Mouse (Mus musculus) gastrocnemius, adult 18-20 months (tissue): ENCODE measurements around the gene Adgrl2. TPM values are rescaled to one million over a fixed set of nuclear protein-coding genes. Genes with fewer than 3 reads are reported as not detected.

ENCODE experiments used
- DNase-seq: peaks from one replicate; pipeline ENCODE4 v3.0.0; 2021; ENCODE audit warnings: low spot score
- total RNA-seq, 2 experiments: library from RNA; stranded (reverse); gene quantifications; 2 replicates each; pipeline ENCODE4 v1.2.3; 2021

The Adgrl2 gene
- total RNA-seq, 2 experiments from 2014 or later = 7.9 to 10.2 TPM

- no peak for DNase-seq
Measured at GRCm38 (mm10) chr3:148885980-148886668, 104.2 kb downstream of the Adgrl2 start.

GRCm38 (mm10) chr3:148885184-148885583 is 105.2 kb downstream of the Adgrl2 start:
- DNase-seq = no peak

GRCm38 (mm10) chr3:148881431-148881830 is 108.9 kb downstream of the Adgrl2 start:
- DNase-seq = no peak

GRCm38 (mm10) chr3:148872563-148872962 is 117.8 kb downstream of the Adgrl2 start:
- DNase-seq = no peak

- no peak for DNase-seq
Measured at GRCm38 (mm10) chr3:148871792-148872464, 118.4 kb downstream of the Adgrl2 start.

- no peak for DNase-seq
Measured at GRCm38 (mm10) chr3:148867618-148868017, 122.7 kb downstream of the Adgrl2 start.

GRCm38 (mm10) chr3:148866633-148867032 is 123.7 kb downstream of the Adgrl2 start:
- no peak for DNase-seq

- no peak for DNase-seq
Measured at GRCm38 (mm10) chr3:148866053-148866452, 124.3 kb downstream of the Adgrl2 start.

GRCm38 (mm10) chr3:148865234-148865633 is 125.1 kb downstream of the Adgrl2 start:
- DNase-seq = no peak

GRCm38 (mm10) chr3:148861860-148862259 is 128.5 kb downstream of the Adgrl2 start:
- DNase-seq = no peak

- no peak for DNase-seq
Measured at GRCm38 (mm10) chr3:148854306-148854910, 135.9 kb downstream of the Adgrl2 start.

- DNase-seq = no peak
Measured at GRCm38 (mm10) chr3:148853372-148853771, 137.0 kb downstream of the Adgrl2 start.

- DNase-seq = no peak
Measured at GRCm38 (mm10) chr3:148852556-148852955, 137.8 kb downstream of the Adgrl2 start.

- no peak for DNase-seq
Measured at GRCm38 (mm10) chr3:148850821-148851220, 139.5 kb downstream of the Adgrl2 start.

- no peak for DNase-seq
Measured at GRCm38 (mm10) chr3:148848366-148848765, 142.0 kb downstream of the Adgrl2 start.

- DNase-seq = no peak
Measured at GRCm38 (mm10) chr3:148844182-148844581, 146.2 kb downstream of the Adgrl2 start.

GRCm38 (mm10) chr3:148842533-148842932 is 147.8 kb downstream of the Adgrl2 start:
- no peak for DNase-seq

GRCm38 (mm10) chr3:148838835-148839296 is 151.5 kb downstream of the Adgrl2 start:
- DNase-seq = no peak

GRCm38 (mm10) chr3:148838095-148838834 is 152.1 kb downstream of the Adgrl2 start:
- no peak for DNase-seq

GRCm38 (mm10) chr3:148835136-148835535 is 155.2 kb downstream of the Adgrl2 start:
- DNase-seq = no peak

GRCm38 (mm10) chr3:148833070-148833769 is 157.1 kb downstream of the Adgrl2 start:
- DNase-seq = no peak
